Mouse (Mus musculus): ENCODE results near the gene Ptrh1. TPM values are rescaled to one million over a fixed set of nuclear protein-coding genes. Genes with fewer than 3 reads are reported as not detected.

Ptrh1 gene
- polyA plus RNA-seq, 1 experiment = 1.1 TPM

GRCm38 (mm10) chr2:32769327-32770085 is 6.1 kb upstream of the Ptrh1 start:
- H3K27ac ChIP-seq (replicated peaks; ENCODE audit: low read depth, low read length) = no peak overlapping the region
- no peaks in the 10 kb centered on the region for H3K4me1 ChIP-seq (ENCODE audit: control insufficient read depth, insufficient read depth, insufficient read length, low read length)
- H3K4me3 ChIP-seq (ENCODE audit: insufficient read depth, low read depth, low read length) = no peak overlapping the region

- Histone ChIP-seq H3K27ac (replicated peaks; ENCODE audit: low read depth, low read length) (no peak overlapping the region), H3K4me1 (ENCODE audit: control insufficient read depth, insufficient read depth, insufficient read length, low read length) (no peaks in the 10 kb centered on the region)
Observed at GRCm38 (mm10) chr2:32771886-32772285, 3.7 kb upstream of the Ptrh1 start.

GRCm38 (mm10) chr2:32772626-32773279 is 2.8 kb upstream of the Ptrh1 start:
- Histone ChIP-seq H3K4me3 (ENCODE audit: insufficient read depth, low read depth, low read length) (no peak overlapping the region), H3K4me1 (ENCODE audit: control insufficient read depth, insufficient read depth, insufficient read length, low read length) (no peaks in the 10 kb centered on the region), H3K27ac (replicated peaks; ENCODE audit: low read depth, low read length) (no peak overlapping the region)

More at GRCm38 (mm10) chr2:32771886-32772285, 3.7 kb upstream of the Ptrh1 start:
- H3K4me3 ChIP-seq (ENCODE audit: insufficient read depth, low read depth, low read length) = no peak overlapping the region

- Histone ChIP-seq H3K4me3 (ENCODE audit: insufficient read depth, low read depth, low read length) (peak overlapping the region; percentile 61), H3K27ac (replicated peaks; ENCODE audit: low read depth, low read length) (no peak overlapping the region), H3K4me1 (ENCODE audit: control insufficient read depth, insufficient read depth, insufficient read length, low read length) (no peaks in the 10 kb centered on the region)
Observed at GRCm38 (mm10) chr2:32776192-32776591, 606 bp downstream of the Ptrh1 start.

- Histone ChIP-seq H3K4me1 (ENCODE audit: control insufficient read depth, insufficient read depth, insufficient read length, low read length) (no peaks in the 10 kb centered on the region), H3K27ac (replicated peaks; ENCODE audit: low read depth, low read length) (no peak overlapping the region), H3K4me3 (ENCODE audit: insufficient read depth, low read depth, low read length) (no peak overlapping the region)
Observed at GRCm38 (mm10) chr2:32778081-32778480, 2.5 kb downstream of the Ptrh1 start.

GRCm38 (mm10) chr2:32779131-32779530 is 3.5 kb downstream of the Ptrh1 start:
- H3K4me1 ChIP-seq (ENCODE audit: control insufficient read depth, insufficient read depth, insufficient read length, low read length) = no peaks in the 10 kb centered on the region
- no peak overlapping the region for H3K4me3 ChIP-seq (ENCODE audit: insufficient read depth, low read depth, low read length)
- no peak overlapping the region for H3K27ac ChIP-seq (replicated peaks; ENCODE audit: low read depth, low read length)

- no peak overlapping the region for H3K4me3 ChIP-seq (ENCODE audit: insufficient read depth, low read depth, low read length)
- H3K4me1 ChIP-seq (ENCODE audit: control insufficient read depth, insufficient read depth, insufficient read length, low read length) = no peaks in the 10 kb centered on the region
- H3K27ac ChIP-seq (replicated peaks; ENCODE audit: low read depth, low read length) = no peak overlapping the region
Observed at GRCm38 (mm10) chr2:32779714-32780113, 4.1 kb downstream of the Ptrh1 start.

GRCm38 (mm10) chr2:32781710-32782109 is 6.1 kb downstream of the Ptrh1 start:
- no peaks in the 10 kb centered on the region for H3K4me1 ChIP-seq (ENCODE audit: control insufficient read depth, insufficient read depth, insufficient read length, low read length)
- no peak overlapping the region for H3K4me3 ChIP-seq (ENCODE audit: insufficient read depth, low read depth, low read length)
- no peak overlapping the region for H3K27ac ChIP-seq (replicated peaks; ENCODE audit: low read depth, low read length)

- no peaks in the 10 kb centered on the region for H3K4me1 ChIP-seq (ENCODE audit: control insufficient read depth, insufficient read depth, insufficient read length, low read length)
- peak within 1 kb of the TSS; percentile 24; the same call in 1 of the 2 replicates for H3K4me3 ChIP-seq (ENCODE audit: insufficient read depth, low read depth, low read length)
- H3K27ac ChIP-seq (replicated peaks; ENCODE audit: low read depth, low read length) = no peak within 1 kb of the TSS
Observed at GRCm38 (mm10) chr2:32784048-32784681, 8.6 kb downstream of the Ptrh1 start, which contains the start of gene Cfap157. Cfap157 (minus strand) TSS chr2:32784428.

- Histone ChIP-seq H3K4me1 (ENCODE audit: control insufficient read depth, insufficient read depth, insufficient read length, low read length) (no peaks in the 10 kb centered on the region), H3K27ac (replicated peaks; ENCODE audit: low read depth, low read length) (no peak overlapping the region), H3K4me3 (ENCODE audit: insufficient read depth, low read depth, low read length) (no peak overlapping the region)
Observed at GRCm38 (mm10) chr2:32787176-32787575, 11.6 kb downstream of the Ptrh1 start.

GRCm38 (mm10) chr2:32788581-32788980 is 13.0 kb downstream of the Ptrh1 start:
- H3K4me1 ChIP-seq (ENCODE audit: control insufficient read depth, insufficient read depth, insufficient read length, low read length) = no peaks in the 10 kb centered on the region
- no peak overlapping the region for H3K27ac ChIP-seq (replicated peaks; ENCODE audit: low read depth, low read length)
- no peak overlapping the region for H3K4me3 ChIP-seq (ENCODE audit: insufficient read depth, low read depth, low read length)

GRCm38 (mm10) chr2:32791297-32791696 is 15.7 kb downstream of the Ptrh1 start:
- Histone ChIP-seq H3K4me3 (ENCODE audit: insufficient read depth, low read depth, low read length) (no peak overlapping the region), H3K27ac (replicated peaks; ENCODE audit: low read depth, low read length) (no peak overlapping the region), H3K4me1 (ENCODE audit: control insufficient read depth, insufficient read depth, insufficient read length, low read length) (no peaks in the 10 kb centered on the region)

GRCm38 (mm10) chr2:32795748-32796418 is 20.3 kb downstream of the Ptrh1 start:
- Histone ChIP-seq H3K27ac (replicated peaks; ENCODE audit: low read depth, low read length) (no peak overlapping the region), H3K4me1 (ENCODE audit: control insufficient read depth, insufficient read depth, insufficient read length, low read length) (no peaks in the 10 kb centered on the region), H3K4me3 (ENCODE audit: insufficient read depth, low read depth, low read length) (no peak overlapping the region)

- H3K4me3 ChIP-seq (ENCODE audit: insufficient read depth, low read depth, low read length) = no peak overlapping the region
- no peaks in the 10 kb centered on the region for H3K4me1 ChIP-seq (ENCODE audit: control insufficient read depth, insufficient read depth, insufficient read length, low read length)
- no peak overlapping the region for H3K27ac ChIP-seq (replicated peaks; ENCODE audit: low read depth, low read length)
Observed at GRCm38 (mm10) chr2:32798251-32798962, 22.8 kb downstream of the Ptrh1 start.
